Mouse (Mus musculus) urinary bladder, adult 2 months (tissue): ENCODE results near the gene Gins2. TPM values are rescaled to one million over a fixed set of nuclear protein-coding genes. Genes with fewer than 3 reads are reported as not detected.

ENCODE experiments used
- DNase-seq: peaks from one replicate; pipeline ENCODE4 v3.0.0; 2022; ENCODE audit warnings: low spot score
- polyA plus RNA-seq: library from polyadenylated mRNA; depleted of rRNA; stranded (reverse); fragments of >200 nt; gene quantifications from 2 replicates; pipeline ENCODE4 v1.2.3, GENCODE M21; 2012

Gene Gins2
- polyA plus RNA-seq, 1 experiment, result 6.4 TPM

DNA sequence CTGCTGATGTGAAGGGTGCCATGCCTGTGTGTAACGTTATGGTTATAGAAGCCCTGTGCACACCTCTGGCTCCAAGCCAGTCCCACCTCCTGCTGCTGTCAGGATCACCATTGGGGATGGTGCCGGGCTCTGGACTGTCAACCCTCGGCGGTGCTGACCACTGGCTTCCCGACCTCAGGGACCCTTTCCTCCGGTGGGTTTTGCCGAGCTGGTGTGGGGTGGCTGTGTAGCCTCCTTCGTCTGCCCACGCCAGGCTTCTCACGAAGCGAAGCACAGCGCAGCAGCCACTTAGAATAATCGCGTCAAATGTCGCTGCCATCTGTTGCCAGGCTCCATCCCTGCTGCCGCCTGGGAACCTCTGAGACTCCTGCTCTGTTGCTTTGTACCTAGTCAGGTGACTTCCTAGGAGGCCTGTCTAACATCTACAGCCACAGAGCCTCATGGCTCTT lies 40.8 kb downstream of the Gins2 start:
- no peak for DNase-seq

DNA sequence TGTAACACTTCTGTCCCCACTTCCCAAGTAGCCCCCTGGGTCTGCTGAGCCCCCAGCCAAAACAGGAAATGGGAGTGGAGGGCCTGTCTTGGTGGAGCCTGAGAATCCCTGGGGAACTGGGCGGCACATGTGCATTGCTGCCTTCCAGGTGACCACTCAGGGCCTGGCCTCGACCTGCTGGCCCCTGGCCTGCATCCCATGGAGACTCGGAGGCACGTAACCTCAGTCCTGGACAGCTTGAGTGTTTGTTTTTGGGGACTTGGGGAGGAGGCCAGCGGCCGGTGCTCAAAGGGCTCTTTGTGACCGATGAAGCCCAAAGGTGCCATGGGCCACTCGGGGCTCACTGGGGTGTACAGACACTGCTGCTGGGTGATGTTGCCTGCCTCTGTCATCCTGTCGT lies 41.5 kb downstream of the Gins2 start:
- DNase-seq, result no peak

DNA sequence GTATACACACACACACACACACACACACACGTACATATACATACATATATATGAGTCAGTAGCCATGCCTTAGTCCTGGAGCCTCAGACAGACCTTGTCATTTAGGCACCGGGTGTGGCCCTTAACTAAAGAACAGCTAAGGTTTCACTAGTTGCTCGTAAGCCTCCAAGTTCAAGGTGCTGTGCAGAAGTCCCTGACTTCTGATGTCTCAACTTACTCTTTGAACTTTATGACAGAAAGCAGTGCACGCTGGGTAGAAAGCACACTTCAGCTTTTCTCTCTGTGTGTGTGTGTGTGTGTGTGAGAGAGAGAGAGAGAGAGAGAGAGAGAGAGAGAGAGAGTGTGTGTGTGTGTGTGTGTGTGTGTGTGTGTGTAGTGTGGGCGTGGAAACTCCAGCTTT lies 44.9 kb downstream of the Gins2 start:
- DNase-seq, result no peak

DNA sequence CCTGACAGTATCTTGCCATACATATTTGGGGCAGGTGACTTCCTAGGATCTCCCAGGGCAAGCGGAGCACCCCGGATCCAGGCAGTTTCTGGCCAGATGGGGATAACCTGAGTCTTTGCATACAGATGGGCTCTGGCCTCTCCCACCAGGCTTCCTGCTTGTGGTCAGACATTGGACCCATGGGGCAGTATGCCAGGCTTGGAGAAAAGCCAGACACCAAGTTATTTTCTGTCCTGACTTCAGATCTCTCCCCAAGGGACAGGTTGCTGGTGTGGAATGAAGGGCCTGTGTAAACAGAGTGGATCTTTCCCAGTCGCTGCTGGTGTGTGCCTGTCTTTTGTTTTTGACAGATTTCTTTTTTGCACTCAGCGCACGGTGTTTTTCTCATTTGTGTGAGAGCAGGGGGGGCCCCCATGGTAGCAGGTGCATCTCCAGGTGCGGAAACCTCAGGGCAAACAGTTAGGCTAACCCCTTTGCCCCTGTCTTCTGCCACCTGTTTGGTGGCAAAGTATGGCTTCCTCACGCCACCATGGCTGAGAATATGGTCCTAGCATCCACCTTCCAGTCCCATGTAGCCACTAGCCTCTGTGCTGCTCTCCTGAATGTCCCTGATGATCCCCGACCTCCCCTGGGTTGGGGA lies 45.6 kb downstream of the Gins2 start:
- DNase-seq, result no peak

DNA sequence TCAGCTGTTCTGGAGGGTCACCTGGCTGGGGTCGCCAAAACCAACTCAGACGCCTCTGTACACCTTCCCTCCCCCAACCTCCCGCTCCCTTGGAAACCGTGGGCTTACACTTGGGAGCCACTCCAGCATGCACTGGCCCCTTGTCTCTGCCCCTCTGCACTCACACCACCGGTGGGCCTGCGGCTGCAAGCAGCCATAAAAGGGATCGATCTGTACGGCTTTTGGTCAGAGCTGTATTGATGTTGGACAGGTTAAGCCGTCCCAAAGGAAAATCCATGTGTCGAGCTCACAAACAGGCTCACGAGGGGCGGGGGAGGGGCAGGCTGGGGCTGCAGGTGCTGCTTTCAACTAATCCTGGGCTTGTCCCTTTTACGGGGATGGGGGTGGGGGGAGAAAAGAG lies 46.1 kb downstream of the Gins2 start:
- DNase-seq, result no peak

DNA sequence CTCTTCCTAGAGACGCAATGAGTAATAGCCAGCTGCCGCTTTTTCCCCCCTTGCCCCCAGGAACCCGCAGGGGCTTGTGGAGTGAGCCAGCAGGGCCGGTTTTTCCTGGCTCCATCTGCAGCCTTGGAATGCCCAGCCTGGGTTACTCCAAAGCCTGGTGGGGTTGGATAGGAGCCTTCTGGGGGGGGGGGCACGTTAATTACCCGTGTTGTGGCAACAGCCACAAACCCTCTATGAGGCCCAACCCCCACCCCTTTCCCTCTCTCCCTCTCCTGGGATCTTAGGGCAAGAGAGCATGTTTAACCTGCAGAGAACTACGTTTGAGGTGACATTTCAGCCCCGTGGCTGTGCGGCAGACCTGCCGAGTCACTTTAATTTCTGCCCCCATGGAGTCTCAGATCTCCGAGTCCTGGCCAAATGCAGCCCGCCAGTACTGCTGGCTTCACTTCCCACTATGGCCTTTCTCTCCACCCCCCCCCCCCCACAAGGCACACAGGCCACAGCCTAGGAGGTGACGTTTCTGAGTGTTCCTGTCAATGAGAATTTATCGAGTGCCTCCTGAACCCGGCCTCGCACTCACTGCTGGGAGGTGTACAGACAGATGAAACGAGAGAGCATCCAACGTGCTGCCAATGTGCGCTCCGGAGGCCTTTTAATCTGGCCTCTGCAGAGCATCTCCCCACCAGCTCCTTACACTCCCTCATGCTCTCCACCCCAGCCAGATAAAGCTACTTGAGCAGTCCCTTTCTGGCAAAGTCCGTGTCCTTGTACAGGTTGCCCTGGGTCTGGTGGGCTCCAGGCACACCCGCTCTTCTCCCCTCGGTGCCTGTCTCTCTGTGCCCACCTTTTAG lies 49.1 kb downstream of the Gins2 start:
- DNase-seq, result no peak

DNA sequence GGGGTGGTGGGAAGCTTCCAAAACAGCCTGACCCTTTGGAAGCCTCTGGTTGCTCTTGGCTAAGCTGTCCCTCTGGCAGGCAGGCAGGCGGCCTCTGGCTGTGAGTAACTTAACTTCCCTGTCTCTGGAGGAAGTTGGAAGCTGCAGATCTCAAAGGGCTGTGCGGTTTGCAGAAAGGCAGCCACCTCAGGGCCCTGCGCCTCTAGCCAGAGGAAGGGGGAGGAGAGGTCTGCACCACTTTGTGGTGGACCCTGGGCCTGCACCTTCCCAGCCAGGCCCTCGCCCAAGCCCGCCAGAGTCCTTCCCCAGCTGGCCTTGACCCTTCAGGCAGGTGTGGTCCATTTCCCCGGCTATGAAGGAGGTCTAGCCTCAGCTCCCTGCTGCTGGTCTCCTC lies 49.7 kb downstream of the Gins2 start:
- no peak for DNase-seq

DNA sequence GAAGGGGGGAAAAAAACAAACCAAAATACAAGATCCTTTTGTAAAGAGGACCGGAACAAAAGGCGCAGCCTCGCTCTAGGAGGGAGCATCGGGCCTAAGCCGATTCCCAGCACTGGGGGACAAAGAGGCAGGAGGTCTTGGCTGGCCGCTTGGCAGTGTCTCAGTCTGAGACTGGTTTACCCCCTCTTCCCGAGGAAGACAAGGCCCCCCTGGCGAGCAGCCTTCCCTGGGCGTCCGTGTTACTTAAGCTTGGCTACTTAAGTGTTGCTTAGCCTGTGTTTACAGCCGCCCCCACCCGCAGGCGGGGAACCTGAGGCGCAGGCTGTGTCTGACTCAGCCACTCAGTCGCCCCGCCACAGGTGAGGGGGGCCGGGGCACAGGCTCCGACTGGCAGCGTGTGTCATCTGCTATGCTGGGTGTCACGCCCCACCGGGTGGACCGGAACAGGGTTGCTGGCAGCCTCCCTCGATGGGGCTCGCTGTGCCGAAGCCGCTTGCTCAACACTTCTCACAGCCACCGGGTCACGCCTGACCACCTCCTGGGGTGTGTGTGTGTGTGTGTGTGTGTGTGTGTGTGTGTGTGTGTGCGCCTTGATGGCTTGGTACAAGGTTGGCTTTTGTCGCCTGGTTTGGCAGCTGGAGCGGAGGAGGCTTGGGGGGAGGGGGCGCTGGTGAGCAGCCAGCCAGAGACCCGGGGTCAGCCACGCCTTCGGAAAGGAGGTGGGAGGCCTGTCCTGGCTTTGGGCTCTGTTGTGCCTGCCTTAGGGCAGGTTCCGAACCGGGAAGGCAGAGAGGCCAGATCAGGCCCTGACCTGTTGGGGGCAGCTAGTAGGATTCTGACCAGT lies 50.5 kb downstream of the Gins2 start:
- DNase-seq, result peak; percentile 71

DNA sequence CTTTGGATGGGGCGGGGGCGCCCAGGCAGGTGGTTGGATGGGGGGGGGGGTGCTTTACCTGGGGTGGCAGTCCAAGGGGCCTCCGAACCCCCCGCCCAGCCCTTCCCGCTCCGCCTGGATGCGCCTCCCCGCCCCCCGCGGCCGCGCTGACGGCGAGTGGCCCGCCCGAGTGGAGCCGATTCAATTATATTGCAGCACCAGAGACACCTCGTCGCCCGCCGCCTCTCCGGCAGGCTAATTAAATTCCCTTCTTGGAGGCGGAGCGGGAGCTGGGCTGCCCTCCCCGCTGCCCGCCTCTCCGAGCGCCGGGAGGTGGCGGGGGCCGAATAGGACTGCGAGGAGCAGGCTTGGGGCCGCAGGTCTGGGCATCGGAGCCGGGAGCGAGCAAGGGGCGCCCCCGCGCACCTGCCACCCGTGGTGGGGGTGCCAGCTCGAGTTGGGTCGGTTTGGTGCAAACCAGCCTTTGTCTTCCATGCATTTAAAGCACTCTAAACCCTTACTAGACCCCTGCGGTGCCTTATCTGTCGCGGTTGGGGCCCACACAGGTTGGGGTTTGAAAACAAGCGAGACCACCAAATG lies 51.2 kb downstream of the Gins2 start:
- peak; percentile 56 for DNase-seq

DNA sequence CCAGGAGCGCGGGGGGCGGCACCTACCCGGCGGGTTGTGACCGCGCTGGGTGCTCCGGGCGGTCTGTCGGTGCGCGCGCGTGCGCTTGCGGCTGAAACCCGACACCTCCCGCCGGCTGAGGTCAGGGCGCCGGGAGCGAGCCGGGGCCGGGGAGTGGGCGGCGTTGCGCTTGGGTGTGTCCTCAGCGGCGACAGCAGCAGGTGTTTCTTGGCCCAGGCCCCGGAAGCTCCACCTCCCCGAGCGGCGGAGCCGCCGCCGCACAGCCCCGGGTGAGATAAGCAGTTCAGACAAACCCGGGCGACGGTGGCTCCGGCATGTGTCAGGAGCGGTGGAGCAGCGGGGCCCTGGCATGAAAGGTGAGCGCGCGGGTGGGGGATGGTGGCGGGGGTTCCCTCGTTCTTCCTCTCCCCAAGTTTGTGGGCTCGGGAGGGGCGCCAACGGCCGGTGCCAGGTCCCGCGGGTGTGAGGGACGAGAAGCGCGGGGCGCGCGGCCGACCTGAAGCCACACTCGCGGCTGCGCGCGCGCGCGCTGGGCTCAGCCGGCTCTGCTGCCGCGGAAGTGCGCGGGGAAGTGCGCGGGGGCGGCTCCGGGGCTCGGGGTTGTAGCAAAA lies 51.8 kb downstream of the Gins2 start:
- peak; percentile 83 for DNase-seq

DNA sequence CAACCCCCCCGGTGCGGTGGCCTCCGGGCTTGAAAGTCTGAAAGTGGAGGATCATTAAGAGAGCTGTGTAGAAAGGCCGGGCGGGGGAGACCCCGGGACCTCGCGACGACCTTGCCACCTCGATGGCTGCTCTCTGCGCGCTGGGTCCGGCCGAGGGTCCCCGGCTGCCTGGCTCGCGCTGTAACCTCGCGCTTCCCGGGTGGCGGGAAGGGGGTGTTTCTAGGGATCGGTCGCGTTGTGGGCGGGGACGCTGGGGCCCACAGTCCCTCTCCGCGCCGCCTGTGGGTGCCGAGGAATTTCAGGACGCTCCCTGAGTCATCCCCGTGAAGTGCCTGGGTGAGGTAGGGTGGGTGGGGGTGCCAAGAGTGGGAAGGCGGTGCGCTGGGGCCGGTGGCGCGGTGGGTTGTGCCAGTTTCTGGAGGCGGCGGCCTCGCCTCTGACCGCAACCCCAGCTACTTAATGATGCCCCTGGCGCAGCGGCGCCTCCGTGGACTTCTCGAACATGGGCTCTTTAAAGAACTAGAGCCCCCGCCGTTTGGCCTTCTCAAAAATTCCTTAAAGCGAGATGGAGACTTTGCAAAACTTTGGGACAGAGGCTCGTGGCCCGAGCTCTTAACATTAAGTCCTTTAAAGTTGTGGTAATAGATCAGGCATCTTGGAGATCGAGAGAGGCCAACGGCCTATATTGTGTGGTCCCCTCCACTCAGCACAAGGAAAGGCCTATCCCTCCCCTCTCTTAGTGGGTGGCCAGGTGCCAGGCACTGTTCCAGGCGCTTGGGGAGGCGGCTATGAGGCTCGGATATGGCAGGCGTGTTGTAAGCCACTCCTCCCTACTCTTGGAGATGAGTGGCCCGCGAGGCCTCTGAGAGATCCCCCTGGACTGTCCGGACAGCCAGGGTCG lies 52.5 kb downstream of the Gins2 start:
- peak; percentile 45 for DNase-seq

DNA sequence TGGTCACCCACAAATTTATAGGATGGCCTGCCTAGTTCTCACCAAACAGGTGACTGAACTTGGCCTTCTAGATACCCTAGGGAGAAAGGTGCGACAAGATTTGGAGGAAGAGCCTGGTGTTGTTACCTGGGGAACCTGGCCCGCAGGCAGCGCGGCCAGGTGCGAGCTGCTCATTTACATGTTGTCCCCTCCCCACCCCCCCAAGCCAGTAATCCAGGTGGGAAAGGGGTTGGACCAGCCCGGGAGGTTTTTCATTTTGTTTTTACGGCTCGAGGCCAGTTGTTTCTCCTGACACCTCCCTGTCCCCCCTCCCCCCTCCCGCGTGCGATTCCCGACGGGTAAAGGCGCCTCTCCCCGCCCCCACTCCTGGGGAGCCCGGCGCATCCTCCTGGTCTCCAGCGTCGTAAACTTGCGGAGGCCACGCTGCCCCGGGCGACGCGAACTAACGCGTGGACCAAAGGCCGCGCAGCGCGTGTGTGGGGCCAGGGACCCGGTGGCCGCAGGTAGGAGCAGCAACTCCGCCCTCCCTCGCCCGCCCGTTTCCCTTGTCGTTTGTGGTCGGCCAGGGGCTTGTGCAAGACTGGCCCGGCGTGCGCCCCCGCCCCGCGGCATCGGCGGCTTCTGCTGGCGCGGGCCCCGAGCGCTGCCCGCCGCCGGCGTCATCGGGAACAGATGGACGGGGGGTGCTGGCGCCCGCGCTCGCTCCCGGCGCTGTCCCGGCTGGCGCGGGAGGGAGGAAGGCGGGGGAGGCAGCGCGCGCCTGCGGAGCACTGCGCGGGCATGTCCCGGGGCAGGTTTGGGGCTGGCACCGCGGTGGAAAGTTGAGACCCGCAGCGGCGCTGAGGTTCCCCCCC lies 53.4 kb downstream of the Gins2 start:
- DNase-seq, result peak; percentile 58

DNA sequence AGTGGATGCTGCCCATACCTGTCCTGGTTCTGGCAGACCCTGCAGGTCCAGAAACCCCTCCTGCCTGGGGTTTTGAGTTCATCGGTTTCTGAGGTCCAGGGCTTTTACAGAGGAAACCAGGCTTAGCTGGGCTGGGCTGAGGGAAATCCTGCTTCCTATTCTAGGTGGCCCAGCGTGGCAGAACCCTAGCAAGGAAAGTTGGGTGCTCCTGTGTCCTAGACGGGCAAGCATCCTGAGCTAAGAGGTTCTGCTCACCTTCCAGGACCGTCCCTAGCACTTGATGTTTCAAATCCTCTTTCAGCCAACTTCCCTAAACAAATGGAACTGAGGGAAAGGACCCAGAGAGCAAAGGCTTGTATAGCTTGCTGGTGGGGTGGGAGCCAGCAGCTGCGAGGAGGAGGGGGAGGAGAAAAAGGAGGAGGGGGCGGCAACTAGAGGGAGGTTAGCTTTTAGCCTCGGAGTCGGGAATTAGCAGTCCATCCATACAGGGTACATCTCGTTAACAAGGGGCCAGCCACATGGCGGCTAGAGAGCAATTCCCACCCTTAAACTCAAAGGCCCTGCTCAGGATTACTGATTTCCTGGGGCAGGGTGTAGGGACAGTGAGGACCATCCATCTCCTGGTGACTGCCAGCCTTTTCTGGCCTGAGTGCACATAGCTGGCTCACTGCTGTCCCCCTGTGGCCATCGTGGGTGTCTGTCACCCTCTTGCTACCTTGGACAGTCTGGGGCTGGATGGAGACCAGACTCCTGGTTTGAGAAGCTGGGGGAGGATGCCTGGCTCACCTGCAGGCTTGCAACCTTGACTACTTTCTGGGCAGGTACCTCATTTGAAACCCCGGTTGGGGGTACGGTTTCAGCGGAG lies 54.4 kb downstream of the Gins2 start:
- DNase-seq, result peak; percentile 68

DNA sequence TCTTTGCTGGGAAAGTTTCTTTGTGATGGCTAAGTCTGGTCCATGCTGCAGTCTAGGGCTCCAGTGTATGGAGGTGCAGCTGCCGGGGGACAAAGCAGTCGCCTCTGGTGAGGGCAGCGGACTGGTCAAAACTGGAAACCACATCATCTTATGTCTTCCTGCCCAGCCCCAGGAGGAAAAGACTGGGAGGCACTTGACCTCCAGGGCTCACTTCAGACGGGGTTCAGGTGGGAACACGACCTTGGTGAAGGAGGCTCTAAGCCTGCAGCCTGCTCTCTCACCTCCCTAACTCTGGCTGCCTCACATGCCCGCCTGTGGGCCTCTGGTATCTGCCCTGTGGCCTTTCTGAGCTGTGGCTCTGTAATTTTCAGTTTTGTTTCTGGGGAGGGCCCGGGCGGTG lies 55.0 kb downstream of the Gins2 start:
- DNase-seq, result no peak

DNA sequence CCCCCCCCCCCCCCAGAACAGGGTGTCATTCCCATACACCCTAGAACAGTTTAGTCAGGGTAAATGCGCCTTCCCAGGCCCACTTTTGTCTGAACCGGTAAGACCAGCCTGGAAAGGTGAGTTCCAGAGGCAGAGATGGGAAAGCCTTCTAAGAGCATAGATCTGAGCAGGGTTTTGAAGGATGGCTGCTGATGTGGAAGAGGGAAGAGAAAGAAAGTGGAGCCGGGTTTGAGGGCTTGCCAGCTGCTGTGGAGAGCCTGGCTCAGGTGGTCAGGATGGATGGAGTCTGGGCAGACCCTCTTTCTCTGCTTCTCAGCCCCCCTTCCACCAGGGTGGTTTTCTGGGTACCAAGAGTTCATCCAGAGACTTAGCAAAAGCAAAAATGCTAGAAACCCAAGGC lies 55.7 kb downstream of the Gins2 start:
- no peak for DNase-seq

DNA sequence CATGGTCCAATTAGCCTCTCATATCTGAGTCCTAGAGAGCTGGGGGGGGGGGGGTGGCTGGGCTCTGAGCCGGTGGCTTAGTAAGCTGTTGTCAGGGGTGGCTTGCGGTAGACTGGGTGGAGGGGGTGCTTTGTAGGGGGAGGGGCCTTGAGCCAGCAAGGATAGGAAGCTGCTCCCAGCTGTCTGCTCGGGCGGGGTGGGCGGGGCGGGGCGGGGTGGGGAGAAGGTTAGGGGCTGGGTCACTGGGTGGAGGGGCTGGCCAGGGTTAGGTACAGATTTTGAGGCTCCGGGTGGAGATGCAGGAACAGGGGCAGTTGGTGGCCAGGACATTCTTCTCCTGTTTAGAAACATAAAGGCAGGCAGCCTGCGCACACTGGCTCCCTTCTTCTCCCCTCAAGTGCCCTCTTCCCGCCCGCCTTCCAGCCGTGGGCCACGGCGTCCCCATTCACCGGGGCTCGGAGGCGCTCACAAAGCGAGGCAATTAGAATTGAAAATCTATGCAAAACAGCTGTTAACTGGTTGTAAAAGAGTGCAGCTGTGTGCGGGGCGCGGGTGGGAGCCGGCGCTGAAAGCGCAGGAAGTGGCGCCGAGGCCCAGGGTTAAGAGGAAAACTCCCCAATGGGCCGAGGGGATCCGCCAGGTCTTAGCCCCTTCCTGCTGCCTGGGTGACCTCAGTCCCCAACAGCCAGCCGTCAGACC lies 56.4 kb downstream of the Gins2 start:
- DNase-seq, result no peak

DNA sequence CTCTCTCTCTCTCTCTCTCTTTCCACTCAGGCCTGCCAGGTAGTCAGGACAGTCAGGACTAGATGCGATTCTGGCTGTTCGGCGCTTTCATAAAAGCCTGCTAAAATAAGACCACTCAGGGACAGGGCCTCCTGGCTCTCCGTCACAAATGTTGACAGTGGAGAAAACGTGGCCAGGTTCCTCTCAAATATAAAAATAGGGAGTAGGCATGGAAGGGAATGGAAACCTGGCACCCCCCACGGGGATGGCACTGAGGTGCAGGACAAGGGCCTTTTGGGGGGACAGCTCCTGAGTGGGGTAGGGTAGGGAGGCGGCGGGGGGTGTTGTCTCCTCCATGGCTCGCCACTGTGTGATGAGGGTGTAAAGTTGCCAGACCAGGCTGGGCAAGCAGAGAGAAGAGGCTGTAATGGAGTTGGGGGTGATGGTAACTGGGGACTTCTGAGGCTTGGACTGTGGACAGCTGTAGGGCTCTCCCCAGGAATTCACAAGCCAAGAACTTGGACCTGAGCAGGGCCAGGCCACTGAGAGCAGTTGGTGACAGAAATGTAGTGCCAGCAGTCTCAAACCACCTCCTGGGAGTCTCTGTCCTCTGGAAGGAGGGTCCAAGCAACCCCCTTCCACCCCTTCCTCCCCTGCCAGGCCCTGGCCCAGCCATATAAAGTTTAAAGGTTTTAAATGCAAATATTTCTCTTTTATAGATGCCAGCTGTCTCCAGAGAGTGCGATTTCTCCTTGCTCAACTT lies 57.2 kb downstream of the Gins2 start:
- DNase-seq, result no peak
